Mouse (Mus musculus) frontal cortex, adult (tissue): ENCODE measurements at regions not wholly inside any gene's neighbourhood (a gene's known extent, or its start where the extent isn't known, plus 50 kb on each side); places are given as distances from the start of the nearest gene placed in this dataset.
A peak's percentile ranks its signal among the peaks of the same experiment; 100 is the strongest.

ENCODE experiments used
- ATAC-seq: cut with Nextera tagmentation; 2 replicates; pipeline ENCODE4 v1.9.2; 2017; ENCODE audit warnings: mild to moderate bottlenecking, moderate library complexity, mixed read lengths; ENCODE audit not compliant: low TSS enrichment

DNA sequence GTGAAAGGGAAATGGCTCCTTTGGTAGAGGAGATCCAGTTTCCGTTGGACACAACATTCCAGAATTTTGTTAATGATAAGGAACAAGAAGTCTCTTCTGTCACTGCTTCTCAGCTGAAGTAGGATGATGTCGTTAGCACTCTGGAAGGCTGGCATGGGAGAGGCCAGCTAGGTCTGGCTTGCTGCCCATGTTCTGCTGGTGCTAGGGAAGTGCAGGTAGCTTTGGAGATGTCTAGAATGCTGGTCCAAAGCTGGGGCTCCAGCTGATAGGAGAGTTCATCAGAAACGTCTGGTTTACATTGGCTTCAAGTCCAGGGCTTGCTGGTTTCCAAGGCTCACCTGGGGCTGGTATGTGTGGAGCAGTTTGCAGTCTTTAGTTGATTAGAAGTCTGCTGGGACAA is 156.3 kb downstream of the Diras2 start:
- ATAC-seq, result no peak

DNA sequence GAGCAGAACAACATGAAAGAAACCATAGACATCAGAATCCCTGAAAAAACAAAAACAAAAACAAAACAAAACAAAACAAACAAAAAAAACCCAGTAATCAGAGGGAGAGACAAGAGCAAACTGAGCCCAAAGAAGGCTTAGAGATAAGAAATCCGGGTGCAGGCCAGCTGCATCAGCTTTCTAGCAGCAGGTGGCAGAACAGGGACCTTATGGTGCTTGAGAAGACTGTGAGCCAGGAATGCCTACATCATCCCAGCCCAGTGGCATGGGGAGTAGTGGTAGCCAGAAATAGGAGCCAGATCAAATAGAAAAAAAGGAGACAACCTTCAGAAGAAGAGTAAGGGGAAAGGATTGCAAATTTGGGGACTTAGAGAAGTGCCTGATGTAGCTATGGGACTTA is 152.8 kb downstream of the Diras2 start:
- peak; percentile 9; the same call in 1 of the 2 replicates for ATAC-seq

DNA sequence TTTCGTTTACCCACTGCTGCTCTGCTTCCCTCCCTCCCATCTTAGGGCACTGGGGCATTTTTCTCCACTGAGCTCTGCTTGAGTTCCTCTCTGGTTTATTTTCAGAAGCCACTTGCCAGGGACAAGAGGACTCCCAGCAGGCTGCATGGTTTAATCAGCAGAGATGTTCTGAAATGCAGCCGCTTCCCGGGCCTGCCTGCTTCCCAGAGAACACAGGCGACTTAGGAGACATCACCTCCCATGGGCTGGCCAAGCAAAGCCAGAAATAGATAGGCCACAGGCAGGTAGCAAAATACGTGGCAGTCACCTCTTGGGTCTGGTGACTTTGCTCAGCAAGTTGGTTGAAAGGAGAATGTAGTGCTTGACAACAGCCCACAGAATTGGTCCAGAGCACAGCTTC is 141.8 kb downstream of the Diras2 start:
- ATAC-seq, result no peak

DNA sequence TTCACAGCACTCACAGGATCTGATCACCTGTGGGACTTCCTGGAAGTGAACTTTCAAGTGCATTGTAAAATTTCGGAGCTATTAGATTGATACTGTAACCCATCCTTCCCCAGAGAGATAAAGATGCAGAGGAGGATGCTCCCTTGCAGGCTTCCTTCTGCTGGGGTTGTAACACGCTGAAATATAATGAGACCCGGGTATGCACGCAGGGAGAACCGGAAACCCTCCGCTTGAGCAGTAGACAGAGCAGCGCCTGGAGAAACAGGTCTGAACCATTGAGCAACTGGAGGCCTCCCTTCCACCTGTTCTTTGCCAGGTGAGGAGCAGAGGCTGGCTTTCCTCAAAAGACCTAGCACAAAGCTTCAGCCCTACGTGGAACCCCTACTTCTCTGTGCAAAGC is 135.3 kb downstream of the Diras2 start:
- ATAC-seq, result no peak

DNA sequence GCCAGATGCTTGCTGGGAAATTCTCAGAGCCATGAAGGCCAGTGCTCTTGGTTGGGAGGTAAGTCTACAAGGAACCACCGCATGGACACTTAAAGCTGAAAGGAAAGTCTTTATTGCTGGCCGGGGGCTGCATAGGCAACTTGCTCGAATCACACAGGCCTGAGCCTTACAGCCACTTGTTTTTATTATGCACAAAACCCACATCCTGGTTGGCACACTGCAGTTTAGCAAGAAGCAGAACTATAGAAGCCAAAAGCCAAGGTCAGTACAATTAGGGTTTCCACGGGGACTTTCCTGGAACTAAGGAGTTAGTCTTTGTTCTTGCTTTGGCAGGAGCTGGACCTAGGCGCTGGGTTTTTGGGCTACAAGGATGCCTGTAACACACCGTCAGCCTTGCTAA is 132.7 kb downstream of the Diras2 start:
- ATAC-seq, result no peak

DNA sequence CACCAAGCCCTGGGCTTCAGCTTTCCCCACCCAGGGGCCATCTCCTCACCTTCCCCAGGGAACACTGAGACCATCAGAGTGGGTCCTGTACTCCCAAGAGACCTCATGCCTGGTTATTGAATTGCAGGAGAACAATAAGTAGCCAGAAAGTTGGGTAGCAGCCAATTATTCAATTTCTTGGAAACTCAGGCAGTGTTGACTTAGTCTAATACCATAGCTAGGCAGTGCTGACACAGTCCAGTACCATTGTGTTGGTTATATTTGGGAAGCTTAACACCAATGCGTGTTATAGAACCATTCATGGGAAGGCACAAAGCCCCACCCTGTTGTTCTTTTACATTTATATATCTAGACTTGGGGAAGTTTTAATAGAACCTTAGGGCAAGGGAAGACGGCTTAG is 131.9 kb downstream of the Diras2 start:
- ATAC-seq, result no peak

DNA sequence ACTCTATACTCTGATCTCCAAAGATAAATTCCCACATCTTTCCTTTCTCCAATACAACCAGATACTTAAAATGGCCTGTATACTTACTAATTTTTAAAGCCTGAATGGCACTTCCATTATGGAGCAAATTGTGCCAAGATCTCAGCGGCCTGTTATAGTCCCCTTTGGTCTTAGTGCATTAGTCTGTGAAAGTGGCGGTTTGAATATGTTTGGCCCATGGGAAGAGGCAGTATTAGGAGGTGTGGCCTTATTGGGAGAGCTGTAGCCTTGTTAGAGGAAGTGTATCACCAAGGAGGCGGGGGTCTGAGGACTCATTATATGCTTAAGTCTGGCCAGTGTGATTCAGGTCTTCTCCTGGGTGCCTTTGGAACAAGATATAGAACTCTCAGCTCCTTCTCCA is 127.3 kb downstream of the Diras2 start:
- no peak for ATAC-seq

DNA sequence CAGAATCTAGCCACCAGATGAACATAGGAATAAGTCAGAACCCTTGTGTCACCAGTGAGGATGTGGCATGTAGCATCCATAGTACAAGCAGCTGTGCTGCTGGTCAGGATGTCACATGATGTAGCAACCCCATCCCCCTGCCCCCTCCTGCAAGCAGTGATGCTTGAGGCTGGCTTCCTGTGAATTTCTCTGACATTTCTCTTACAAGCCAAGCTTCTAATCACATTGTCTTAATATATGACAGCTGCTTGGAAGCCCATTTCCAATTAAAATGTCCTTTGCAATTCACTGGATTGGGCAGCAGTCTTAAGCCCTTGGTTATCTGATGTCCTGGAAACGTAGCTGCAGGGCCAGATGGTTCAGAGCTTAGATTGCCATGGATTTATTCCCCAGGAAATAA is 114.8 kb downstream of the Diras2 start:
- ATAC-seq, result no peak

DNA sequence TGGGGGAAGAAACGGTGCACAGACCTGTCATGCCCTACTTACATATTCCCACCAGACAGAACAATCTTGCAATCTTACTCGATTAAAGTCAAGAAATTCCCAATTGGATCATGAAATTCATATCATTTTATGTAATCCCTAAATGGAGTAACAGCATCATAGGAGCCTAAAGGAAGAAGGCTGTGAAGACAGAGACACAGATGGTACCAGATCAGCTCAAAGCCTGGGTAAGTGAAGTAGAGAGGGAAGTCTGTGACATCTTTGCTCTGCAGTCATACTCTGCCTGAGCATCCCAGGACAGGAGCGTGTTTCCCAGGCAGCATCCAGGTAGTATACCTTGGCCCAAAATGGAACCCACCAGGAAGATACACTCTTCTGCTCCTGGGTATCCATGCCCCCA is 108.6 kb downstream of the Diras2 start:
- peak; percentile 92 for ATAC-seq

DNA sequence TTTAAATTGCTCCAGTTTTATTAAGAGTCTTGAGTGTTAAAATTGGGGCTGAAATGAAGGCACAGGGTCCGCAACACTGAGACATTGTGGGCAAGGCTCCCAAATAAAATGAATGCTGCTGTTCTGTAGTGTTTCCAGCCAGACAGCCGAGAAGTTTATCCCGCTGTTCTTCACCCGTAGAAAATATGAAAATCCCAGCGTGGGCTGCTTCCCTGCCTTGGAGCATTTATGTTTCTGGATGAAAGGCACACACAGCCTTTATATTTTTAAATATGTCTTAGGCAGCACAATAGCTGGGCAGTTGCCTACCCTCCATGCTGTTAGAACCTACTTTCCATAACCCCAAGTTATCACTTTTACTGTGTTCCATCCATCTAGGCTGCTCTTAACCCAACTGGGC is 102.6 kb downstream of the Diras2 start:
- peak; percentile 67; the same call in 1 of the 2 replicates for ATAC-seq

DNA sequence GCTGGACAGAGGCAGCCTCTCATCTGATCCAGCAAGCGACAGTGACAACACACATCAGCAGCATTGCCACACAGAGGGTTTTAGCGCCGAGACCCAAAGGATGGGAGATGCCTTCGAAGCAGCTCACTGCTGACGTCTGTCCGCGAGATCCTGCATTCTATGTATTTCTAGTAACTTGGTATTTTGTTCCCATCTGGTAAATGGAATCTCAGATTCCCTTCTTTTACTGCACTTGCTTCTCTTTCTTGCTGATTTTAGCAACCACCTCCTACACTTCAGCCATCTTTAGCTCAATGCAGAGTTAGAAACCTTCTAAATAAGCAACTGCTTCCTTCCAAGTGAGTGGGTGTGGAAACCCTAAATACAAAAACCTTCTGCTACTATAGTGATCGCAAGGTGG is 94.3 kb downstream of the Diras2 start:
- ATAC-seq, result peak; percentile 96

DNA sequence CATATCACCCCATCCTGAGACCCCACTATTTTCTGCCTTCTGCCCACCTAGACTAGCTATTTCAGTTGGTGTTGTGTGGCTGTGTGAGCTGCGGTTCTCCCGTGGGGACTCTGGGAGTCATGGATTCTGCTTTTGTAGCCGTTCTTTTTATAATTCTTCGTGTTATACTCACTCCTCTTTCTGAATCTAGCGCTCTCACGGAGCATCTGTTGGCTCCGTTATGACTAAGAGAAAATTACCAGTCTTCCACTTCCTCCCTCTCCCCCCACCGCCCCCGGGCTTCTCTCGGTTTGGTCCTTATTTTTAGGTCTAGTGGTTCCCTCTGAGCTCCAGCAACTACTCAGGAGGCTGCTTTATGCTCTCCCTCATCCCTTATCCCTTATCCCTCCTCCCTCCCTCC is 85.6 kb downstream of the Diras2 start:
- peak; percentile 96 for ATAC-seq

DNA sequence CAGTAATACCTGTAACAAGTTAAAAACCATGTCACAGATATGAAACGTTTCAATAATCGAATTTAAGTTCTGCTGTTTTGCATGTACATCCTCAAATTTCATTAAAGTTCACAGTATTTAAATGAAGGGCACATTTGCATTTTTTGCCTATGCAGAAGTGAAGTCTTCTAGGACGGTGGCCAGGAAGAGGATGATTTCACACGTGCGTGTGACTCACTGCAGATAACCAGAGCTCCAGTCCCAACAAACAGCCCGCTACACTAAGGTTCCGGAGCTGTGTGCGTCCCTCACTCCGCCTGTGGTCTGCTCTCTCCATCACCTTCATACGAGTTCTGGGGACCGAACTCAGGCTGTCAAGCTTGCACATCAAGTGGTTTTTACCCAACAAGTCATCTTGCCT is 82.2 kb downstream of the Diras2 start:
- no peak for ATAC-seq

DNA sequence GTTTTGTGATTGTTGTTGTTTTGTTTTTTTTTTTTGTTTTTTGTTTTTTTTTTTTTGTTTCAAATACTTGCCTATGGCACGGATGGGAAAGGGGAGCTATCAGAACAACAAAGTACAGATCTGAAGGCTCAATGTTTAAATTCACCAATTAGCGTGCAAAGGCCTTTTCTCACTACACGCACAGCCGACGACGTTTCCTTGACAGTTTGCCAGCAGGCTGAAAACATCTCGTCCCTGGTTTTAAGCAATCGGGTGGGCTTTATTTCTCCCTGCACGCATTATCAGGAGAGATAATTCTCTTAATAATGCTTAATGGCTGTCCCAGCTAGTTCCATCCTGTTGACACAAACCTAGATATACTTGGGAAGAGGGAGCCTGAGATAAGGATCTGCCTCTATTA is 79.6 kb downstream of the Diras2 start:
- ATAC-seq, result no peak

DNA sequence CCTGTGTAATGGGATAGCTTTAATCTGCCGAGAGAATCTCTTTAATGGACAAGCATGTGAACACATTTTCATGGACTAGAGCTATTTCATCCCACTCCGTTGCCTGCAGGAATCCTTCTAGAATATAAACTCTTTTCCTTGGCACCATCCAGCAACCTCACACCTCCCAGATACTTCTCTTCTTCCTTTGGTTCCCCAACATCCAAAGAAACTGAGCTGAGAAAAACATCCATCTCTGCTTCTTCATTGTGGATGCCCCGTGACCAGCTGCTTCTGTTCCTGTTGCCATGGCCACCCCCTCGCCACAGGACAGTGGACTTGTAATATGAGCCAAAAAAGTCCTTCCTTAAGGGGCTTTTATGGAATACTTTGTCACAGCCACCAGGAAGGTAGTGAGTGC is 78.8 kb downstream of the Diras2 start:
- peak; percentile 69 for ATAC-seq
